Mouse (Mus musculus) right cerebral cortex, adult 2 months (tissue): ENCODE results near the gene Strbp.
"Not testable (repeated sequence)": the region's sequence is repeated elsewhere in the genome, so short reads cannot be mapped to it uniquely, and the experiment has no call there.

Source experiments
- DNase-seq, 2 experiments: peaks; one replicate each; pipeline ENCODE4 v3.0.0; 2021 to 2022; ENCODE audit warnings: low spot score in 2 of 2

Strbp gene

GRCm38 (mm10) chr2:37519286-37519640 lies 184.4 kb downstream of the Strbp start:
- no peak for DNase-seq

- DNase-seq, result no peak
These were observed 184.9 kb downstream of the Strbp start for GRCm38 (mm10) chr2:37518561-37519285.

- DNase-seq, result peak; percentile 26 to 27
These were observed 186.7 kb downstream of the Strbp start for GRCm38 (mm10) chr2:37516922-37517462.

GRCm38 (mm10) chr2:37516030-37516710 lies 187.5 kb downstream of the Strbp start, which contains the start of gene Gpr21:
Gpr21 (plus strand) TSS chr2:37516332.
- DNase-seq, result no peak

- DNase-seq, result no peak
These were observed 192.3 kb downstream of the Strbp start for GRCm38 (mm10) chr2:37511134-37511901.

GRCm38 (mm10) chr2:37505856-37506255 lies 197.8 kb downstream of the Strbp start:
- DNase-seq, result not testable (repeated sequence)

- DNase-seq, result no peak
These were observed 206.3 kb downstream of the Strbp start for GRCm38 (mm10) chr2:37497321-37497720.

GRCm38 (mm10) chr2:37488956-37489355 lies 214.7 kb downstream of the Strbp start:
- no peak for DNase-seq

- DNase-seq, result no peak
These were observed 217.3 kb downstream of the Strbp start for GRCm38 (mm10) chr2:37486408-37486807.

- DNase-seq, result peak in 1 of 2 experiments; percentile 40
These were observed 218.3 kb downstream of the Strbp start for GRCm38 (mm10) chr2:37485370-37485769.

GRCm38 (mm10) chr2:37484165-37484564 lies 219.5 kb downstream of the Strbp start:
- DNase-seq, result no peak

GRCm38 (mm10) chr2:37480039-37480438 lies 223.6 kb downstream of the Strbp start:
- no peak for DNase-seq

- DNase-seq, result no peak
These were observed 224.1 kb downstream of the Strbp start for GRCm38 (mm10) chr2:37479559-37479958.

GRCm38 (mm10) chr2:37466266-37466665 lies 237.4 kb downstream of the Strbp start:
- no peak for DNase-seq

- DNase-seq, result no peak
These were observed 243.0 kb downstream of the Strbp start for GRCm38 (mm10) chr2:37460707-37461106.

- no peak for DNase-seq
These were observed 251.3 kb downstream of the Strbp start for GRCm38 (mm10) chr2:37452376-37452760.

GRCm38 (mm10) chr2:37451667-37452375 lies 251.8 kb downstream of the Strbp start:
- peak; percentile 89 to 93 for DNase-seq

- DNase-seq, result peak; percentile 97 to 98
These were observed 260.8 kb downstream of the Strbp start, which contains the start of the genes Zbtb26, Zbtb6 and Rabgap1 for GRCm38 (mm10) chr2:37442611-37443591. Zbtb26 (minus strand) TSS chr2:37443135. Zbtb6 (minus strand) TSS chr2:37443171. Rabgap1 (plus strand) TSS chr2:37443279.
